Mouse (Mus musculus) kidney, embryonic 15.5 days (tissue): ENCODE results near the gene Map3k10. TPM values are rescaled to one million over a fixed set of nuclear protein-coding genes. Genes with fewer than 3 reads are reported as not detected.
"Not testable (repeated sequence)": the region's sequence is repeated elsewhere in the genome, so short reads cannot be mapped to it uniquely, and the experiment has no call there.

Experiments
- ATAC-seq: fragments of 200-750 bp; cut with Nextera tagmentation; replicated peaks from 2 replicates; pipeline ENCODE4 v1.8.0; 2017; ENCODE audit warnings: moderate TSS enrichment; ENCODE audit not compliant: low FRiP score
- H3K27ac ChIP-seq: fragments of 300-500 bp; sonication (generic); 2 replicates; pipeline ENCODE4 v1.5.1; 2015; ENCODE audit warnings: mild to moderate bottlenecking, inconsistent platforms
- H3K27me3 ChIP-seq: fragments of 300-500 bp; sonication (generic); 2 replicates; pipeline ENCODE4 v1.6.1; 2015; ENCODE audit warnings: inconsistent platforms
- H3K36me3 ChIP-seq: fragments of 300-500 bp; sonication (generic); 2 replicates; pipeline ENCODE4 v1.6.1; 2015; ENCODE audit warnings: inconsistent platforms
- H3K4me1 ChIP-seq: fragments of 300-500 bp; sonication (generic); 2 replicates; pipeline ENCODE4 v1.6.1; 2015; ENCODE audit warnings: inconsistent platforms
- H3K4me2 ChIP-seq: fragments of 300-500 bp; sonication (generic); 2 replicates; pipeline ENCODE4 v1.6.1; 2015; ENCODE audit warnings: moderate library complexity, mild to moderate bottlenecking, inconsistent platforms
- H3K4me3 ChIP-seq: fragments of 300-500 bp; sonication (generic); replicated peaks from 2 replicates; pipeline ENCODE4 v1.5.1; 2015; ENCODE audit warnings: mild to moderate bottlenecking, inconsistent platforms
- H3K9ac ChIP-seq: fragments of 300-500 bp; sonication (generic); 2 replicates; pipeline ENCODE4 v1.6.1; 2015; ENCODE audit warnings: mild to moderate bottlenecking, inconsistent platforms
- H3K9me3 ChIP-seq: fragments of 300-500 bp; sonication (generic); replicated peaks from 2 replicates; pipeline ENCODE4 v1.6.1; 2016; ENCODE audit warnings: inconsistent platforms
- WGBS: fragments of 180-500 bp; shearing (Covaris S2); methylation state at CpG from one replicate; pipeline ENCODE4 v1.1.7; 2015; ENCODE audit warnings: mixed read lengths; 5-methylcytosine and 5-hydroxymethylcytosine counted together
- polyA plus RNA-seq: library from polyadenylated mRNA; unstranded; fragments of >200 nt; fragmentation: Nextera tagmentation; extraction: Ambion mirVana; gene quantifications from 2 replicates; pipeline ENCODE4 v1.2.1, GENCODE M21; 2015

Map3k10 gene
- polyA plus RNA-seq, 1 experiment from 2014 or later: 7.6 TPM

- no peak overlapping the region for H3K27ac ChIP-seq
- ATAC-seq: no peak
- WGBS: 5% methylated on average over 10 of the region's 10 CpGs
- no peaks in the 10 kb centered on the region for H3K36me3 ChIP-seq
- H3K9me3 ChIP-seq: no peaks in the 10 kb centered on the region
- peak overlapping the region; percentile 31 for H3K4me2 ChIP-seq
- H3K4me1 ChIP-seq: peaks cover 15% of the 10 kb centered on the region
- no peak overlapping the region for H3K9ac ChIP-seq
- peaks cover 45% of the 10 kb centered on the region for H3K27me3 ChIP-seq
- peak overlapping the region; percentile 17; the same call in 1 of the 2 replicates for H3K4me3 ChIP-seq
Observed at GRCm38 (mm10) chr7:27650949-27651348, 23.4 kb downstream of the Map3k10 start.

GRCm38 (mm10) chr7:27649723-27650122 lies 24.7 kb downstream of the Map3k10 start:
- WGBS: 93% methylated on average over 11 of the region's 11 CpGs
- ATAC-seq: no peak

GRCm38 (mm10) chr7:27647281-27648002 lies 27.0 kb downstream of the Map3k10 start:
- Histone ChIP-seq H3K4me3 (no peak overlapping the region), H3K4me1 (peaks cover 6% of the 10 kb centered on the region; the same call in 1 of the 2 replicates), H3K9ac (no peak overlapping the region), H3K27me3 (peaks cover 10% of the 10 kb centered on the region), H3K27ac (no peak overlapping the region), H3K36me3 (no peaks in the 10 kb centered on the region), H3K4me2 (no peak overlapping the region), H3K9me3 (no peaks in the 10 kb centered on the region)
- WGBS: 75% methylated on average over 6 of the region's 6 CpGs
- no peak for ATAC-seq

More at GRCm38 (mm10) chr7:27649723-27650122, 24.7 kb downstream of the Map3k10 start:
- Histone ChIP-seq H3K27me3 (peaks cover 33% of the 10 kb centered on the region), H3K27ac (no peak overlapping the region), H3K36me3 (no peaks in the 10 kb centered on the region), H3K9me3 (no peaks in the 10 kb centered on the region), H3K9ac (no peak overlapping the region), H3K4me3 (no peak overlapping the region), H3K4me2 (no peak overlapping the region), H3K4me1 (peaks cover 15% of the 10 kb centered on the region)

GRCm38 (mm10) chr7:27646516-27646915 lies 27.9 kb downstream of the Map3k10 start:
- H3K4me1 ChIP-seq: peaks cover 6% of the 10 kb centered on the region; the same call in 1 of the 2 replicates
- no peak for ATAC-seq
- WGBS: 86% methylated on average over 7 of the region's 7 CpGs

GRCm38 (mm10) chr7:27644471-27644870 lies 29.9 kb downstream of the Map3k10 start:
- Histone ChIP-seq H3K9me3 (no peaks in the 10 kb centered on the region), H3K9ac (no peak overlapping the region), H3K27me3 (no peaks in the 10 kb centered on the region), H3K4me3 (no peak overlapping the region), H3K27ac (no peak overlapping the region), H3K4me2 (no peak overlapping the region), H3K36me3 (0 out of 2 replicates have a peak, but pooled peaks cover 7% of the 10 kb centered on the region), H3K4me1 (no peaks in the 10 kb centered on the region)
- 55% methylated on average over 1 of the region's 1 CpGs for WGBS
- no peak for ATAC-seq

More at GRCm38 (mm10) chr7:27646516-27646915, 27.9 kb downstream of the Map3k10 start:
- Histone ChIP-seq H3K4me3 (no peak overlapping the region), H3K27ac (no peak overlapping the region), H3K4me2 (no peak overlapping the region), H3K27me3 (peaks cover 2% of the 10 kb centered on the region; the same call in 1 of the 2 replicates), H3K36me3 (no peaks in the 10 kb centered on the region), H3K9ac (no peak overlapping the region), H3K9me3 (no peaks in the 10 kb centered on the region)

GRCm38 (mm10) chr7:27635094-27635493 lies 39.3 kb downstream of the Map3k10 start:
- H3K9me3 ChIP-seq, H3K9ac ChIP-seq, H3K4me1 ChIP-seq, H3K27me3 ChIP-seq, H3K27ac ChIP-seq, H3K4me2 ChIP-seq, H3K4me3 ChIP-seq, ATAC-seq: not testable (repeated sequence)
- peaks cover 85% of the 10 kb centered on the region for H3K36me3 ChIP-seq
- WGBS: 98% methylated on average over 2 of the region's 2 CpGs

GRCm38 (mm10) chr7:27634691-27635090 lies 39.7 kb downstream of the Map3k10 start:
- no peaks in the 10 kb centered on the region for H3K4me1 ChIP-seq
- 97% methylated on average over 6 of the region's 6 CpGs for WGBS
- H3K4me3 ChIP-seq: no peak overlapping the region
- no peak for ATAC-seq
- H3K27ac ChIP-seq: no peak overlapping the region
- no peak overlapping the region for H3K4me2 ChIP-seq
- H3K36me3 ChIP-seq: peaks cover 85% of the 10 kb centered on the region
- H3K27me3 ChIP-seq: no peaks in the 10 kb centered on the region
- H3K9ac ChIP-seq: no peak overlapping the region
- H3K9me3 ChIP-seq: no peaks in the 10 kb centered on the region

- H3K36me3 ChIP-seq: peaks cover 96% of the 10 kb centered on the region
- no peaks in the 10 kb centered on the region for H3K4me1 ChIP-seq
- H3K27ac ChIP-seq: no peak overlapping the region
- no peaks in the 10 kb centered on the region for H3K27me3 ChIP-seq
- H3K4me2 ChIP-seq: no peak overlapping the region
- 96% methylated on average over 6 of the region's 6 CpGs for WGBS
- no peak overlapping the region for H3K9ac ChIP-seq
- H3K9me3 ChIP-seq: no peaks in the 10 kb centered on the region
- no peak for ATAC-seq
- H3K4me3 ChIP-seq: no peak overlapping the region
Observed at GRCm38 (mm10) chr7:27633166-27633565, 41.2 kb downstream of the Map3k10 start.

- Histone ChIP-seq H3K4me1 (no peaks in the 10 kb centered on the region), H3K27me3 (no peaks in the 10 kb centered on the region), H3K4me2 (no peak overlapping the region), H3K4me3 (no peak overlapping the region), H3K36me3 (peaks cover 96% of the 10 kb centered on the region), H3K9me3 (no peaks in the 10 kb centered on the region), H3K9ac (no peak overlapping the region), H3K27ac (no peak overlapping the region)
- WGBS: 98% methylated on average over 4 of the region's 4 CpGs
- ATAC-seq: no peak
Observed at GRCm38 (mm10) chr7:27631439-27631838, 43.0 kb downstream of the Map3k10 start.

GRCm38 (mm10) chr7:27628816-27629215 lies 45.6 kb downstream of the Map3k10 start:
- not testable (repeated sequence) for H3K9me3 ChIP-seq, H3K4me1 ChIP-seq, H3K27ac ChIP-seq, ATAC-seq, H3K27me3 ChIP-seq, H3K4me3 ChIP-seq, H3K4me2 ChIP-seq, H3K9ac ChIP-seq
- 94% methylated on average over 7 of the region's 7 CpGs for WGBS
- peaks cover 95% of the 10 kb centered on the region for H3K36me3 ChIP-seq

- Histone ChIP-seq H3K4me1 (no peaks in the 10 kb centered on the region), H3K36me3 (peaks cover 95% of the 10 kb centered on the region), H3K9ac (no peak overlapping the region), H3K27me3 (no peaks in the 10 kb centered on the region), H3K4me3 (no peak overlapping the region), H3K27ac (no peak overlapping the region), H3K4me2 (no peak overlapping the region), H3K9me3 (no peaks in the 10 kb centered on the region)
- whole genome bisulfite sequencing: 95% methylated on average over 6 of the region's 6 CpGs
- no peak for ATAC-seq
Observed at GRCm38 (mm10) chr7:27628190-27628589, 46.2 kb downstream of the Map3k10 start.

GRCm38 (mm10) chr7:27627707-27628106 lies 46.7 kb downstream of the Map3k10 start:
- no peak for ATAC-seq
- Histone ChIP-seq H3K27ac (no peak overlapping the region), H3K36me3 (peaks cover 95% of the 10 kb centered on the region), H3K4me2 (no peak overlapping the region), H3K9ac (no peak overlapping the region), H3K4me1 (no peaks in the 10 kb centered on the region), H3K4me3 (no peak overlapping the region), H3K27me3 (no peaks in the 10 kb centered on the region), H3K9me3 (no peaks in the 10 kb centered on the region)
- WGBS: 92% methylated on average over 7 of the region's 7 CpGs

GRCm38 (mm10) chr7:27624967-27625366 lies 49.4 kb downstream of the Map3k10 start:
- H3K36me3 ChIP-seq: peaks cover 99% of the 10 kb centered on the region
- H3K27ac ChIP-seq: no peak overlapping the region
- H3K4me3 ChIP-seq: no peak overlapping the region
- no peak overlapping the region for H3K4me2 ChIP-seq
- no peaks in the 10 kb centered on the region for H3K27me3 ChIP-seq
- no peaks in the 10 kb centered on the region for H3K4me1 ChIP-seq
- no peak overlapping the region for H3K9ac ChIP-seq
- no peaks in the 10 kb centered on the region for H3K9me3 ChIP-seq
- ATAC-seq: no peak
